Mouse (Mus musculus): ENCODE results near the gene Sel1l.

Sel1l gene

GRCm38 (mm10) chr12:91849045-91849467 lies at the start of gene Sel1l:
Gene Sel1l, minus strand, starts transcription at chr12:91849157.
- DNase-seq (ENCODE audit: low spot score in 2 of 2): peak; percentile 99

- DNase-seq (ENCODE audit: low spot score in 2 of 2): no peak
Measured at GRCm38 (mm10) chr12:91892622-91893560, 43.9 kb upstream of the Sel1l start.

GRCm38 (mm10) chr12:91880431-91880830 lies 31.5 kb upstream of the Sel1l start:
- no peak for DNase-seq (ENCODE audit: low spot score in 2 of 2)

GRCm38 (mm10) chr12:91878912-91879250 lies 29.9 kb upstream of the Sel1l start:
- no peak for DNase-seq (ENCODE audit: low spot score in 2 of 2)

GRCm38 (mm10) chr12:91878056-91878911 lies 29.3 kb upstream of the Sel1l start:
- no peak for DNase-seq (ENCODE audit: low spot score in 2 of 2)

GRCm38 (mm10) chr12:91877646-91878045 lies 28.7 kb upstream of the Sel1l start:
- DNase-seq (ENCODE audit: low spot score in 2 of 2): no peak

GRCm38 (mm10) chr12:91870671-91871070 lies 21.7 kb upstream of the Sel1l start:
- no peak for DNase-seq (ENCODE audit: low spot score in 2 of 2)

- DNase-seq (ENCODE audit: low spot score in 2 of 2): no peak
Measured at GRCm38 (mm10) chr12:91869352-91869751, 20.4 kb upstream of the Sel1l start.

GRCm38 (mm10) chr12:91854330-91854729 lies 5.4 kb upstream of the Sel1l start:
- DNase-seq (ENCODE audit: low spot score in 2 of 2): no peak

- no peak for DNase-seq (ENCODE audit: low spot score in 2 of 2)
Measured at GRCm38 (mm10) chr12:91848394-91849044, 438 bp downstream of the Sel1l start.

- no peak for DNase-seq (ENCODE audit: low spot score in 2 of 2)
Measured at GRCm38 (mm10) chr12:91846038-91846437, 2.9 kb downstream of the Sel1l start.

GRCm38 (mm10) chr12:91845393-91845792 lies 3.6 kb downstream of the Sel1l start:
- DNase-seq (ENCODE audit: low spot score in 2 of 2): no peak

GRCm38 (mm10) chr12:91844542-91844941 lies 4.4 kb downstream of the Sel1l start:
- DNase-seq (ENCODE audit: low spot score in 2 of 2): no peak

- no peak for DNase-seq (ENCODE audit: low spot score in 2 of 2)
Measured at GRCm38 (mm10) chr12:91843888-91844287, 5.1 kb downstream of the Sel1l start.

- no peak for DNase-seq (ENCODE audit: low spot score in 2 of 2)
Measured at GRCm38 (mm10) chr12:91841714-91842113, 7.2 kb downstream of the Sel1l start.

- no peak for DNase-seq (ENCODE audit: low spot score in 2 of 2)
Measured at GRCm38 (mm10) chr12:91838261-91838660, 10.7 kb downstream of the Sel1l start.

- no peak for DNase-seq (ENCODE audit: low spot score in 2 of 2)
Measured at GRCm38 (mm10) chr12:91837401-91838065, 11.4 kb downstream of the Sel1l start.

- no peak for DNase-seq (ENCODE audit: low spot score in 2 of 2)
Measured at GRCm38 (mm10) chr12:91833939-91834333, 15.0 kb downstream of the Sel1l start.

- no peak for DNase-seq (ENCODE audit: low spot score in 2 of 2)
Measured at GRCm38 (mm10) chr12:91833237-91833938, 15.6 kb downstream of the Sel1l start.

GRCm38 (mm10) chr12:91831410-91831809 lies 17.5 kb downstream of the Sel1l start:
- DNase-seq (ENCODE audit: low spot score in 2 of 2): no peak

- DNase-seq (ENCODE audit: low spot score in 2 of 2): no peak
Measured at GRCm38 (mm10) chr12:91820461-91820860, 28.5 kb downstream of the Sel1l start.
